Mouse (Mus musculus): Measurements from ENCODE around the gene Basp1. TPM values are rescaled to one million over a fixed set of nuclear protein-coding genes. Genes with fewer than 3 reads are reported as not detected.

Gene Basp1
- total RNA-seq, 2 experiments from 2014 or later, result 1,220 to 1,337 TPM

DNA sequence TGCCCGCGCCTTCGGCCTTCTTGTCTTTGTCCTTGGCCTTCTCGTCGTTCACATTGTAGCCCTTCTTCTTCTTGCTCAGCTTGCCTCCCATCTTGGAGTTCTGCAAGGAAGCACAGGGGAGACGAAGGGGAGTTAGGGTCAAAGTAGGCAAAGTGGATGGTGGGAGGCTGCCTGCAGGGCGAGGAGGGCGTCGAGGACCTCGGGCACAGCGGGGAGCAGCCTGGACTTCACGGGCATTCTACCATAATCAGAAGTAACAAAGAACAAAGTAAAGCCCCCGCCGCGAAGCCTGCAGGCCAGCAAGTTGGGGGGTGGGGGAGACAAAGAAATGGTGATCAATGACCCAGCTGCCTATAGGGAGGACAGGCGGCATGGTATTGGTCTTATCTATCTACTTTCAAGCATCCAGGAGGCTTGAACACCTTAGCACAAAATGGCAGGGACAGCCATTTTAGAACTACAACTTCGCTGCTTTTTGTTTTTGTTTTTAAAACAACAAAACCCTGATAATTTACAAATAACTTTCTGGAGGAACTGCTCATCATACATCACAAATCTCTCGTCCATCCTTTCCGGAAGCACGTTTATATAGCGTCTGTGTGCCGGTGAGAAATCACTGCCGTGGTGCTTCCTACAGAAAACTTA lies 48.6 kb downstream of the Basp1 start:
- no peak for DNase-seq (ENCODE audit: low spot score in 2 of 2)

DNA sequence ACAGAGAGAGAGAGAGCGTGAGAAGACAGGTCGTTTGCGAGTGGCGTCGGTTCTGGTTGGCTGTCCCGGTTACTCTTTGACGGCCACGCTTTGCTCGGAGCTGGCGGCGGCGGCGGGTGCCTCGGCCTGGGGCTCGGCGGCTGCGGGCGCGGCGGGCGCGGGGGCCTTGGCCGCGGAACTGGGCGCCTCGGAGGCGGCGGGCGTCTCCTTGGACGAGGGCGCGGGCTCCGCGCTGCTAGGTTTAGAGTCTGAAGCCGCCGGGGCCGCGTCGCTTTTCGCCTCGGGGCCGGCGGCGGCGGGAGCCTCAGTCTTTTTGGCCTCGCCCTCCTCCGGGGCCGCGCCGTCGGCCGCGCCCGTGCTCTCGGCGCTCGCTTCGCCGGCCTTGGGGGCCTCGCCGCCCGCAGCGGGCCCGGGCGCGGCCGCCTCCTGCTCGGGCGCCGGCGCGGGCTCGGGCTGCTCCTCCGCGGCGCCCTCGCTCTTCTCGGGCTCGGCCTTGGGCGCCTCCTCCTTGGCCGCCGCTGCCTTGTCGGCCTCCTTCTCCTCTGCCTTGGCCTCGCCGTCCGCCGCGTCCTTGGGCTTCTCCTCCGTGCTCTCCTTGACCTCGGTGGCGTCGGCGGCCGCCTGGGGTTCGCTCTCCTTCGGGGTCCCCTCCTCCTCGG lies 49.3 kb downstream of the Basp1 start:
- no peak for DNase-seq (ENCODE audit: low spot score in 2 of 2)

DNA sequence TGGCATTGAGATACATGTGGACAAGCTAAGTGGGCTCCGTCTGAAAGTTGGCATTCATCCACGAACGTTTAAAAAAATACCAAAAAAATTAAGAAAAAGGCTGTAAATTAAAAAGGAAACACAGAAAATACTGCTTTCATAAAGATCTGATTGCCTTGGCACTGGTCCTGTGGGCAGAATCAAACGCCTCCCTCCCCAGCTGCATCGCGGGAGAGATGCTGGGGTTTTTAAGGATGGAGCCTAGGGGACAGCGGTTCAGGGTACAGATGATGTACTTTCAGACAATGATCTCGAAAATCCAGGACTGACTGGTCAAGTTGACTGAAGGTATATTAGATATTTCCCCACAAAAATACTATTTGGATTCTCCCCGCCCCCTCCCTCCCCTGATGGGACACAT lies 49.9 kb downstream of the Basp1 start:
- DNase-seq (ENCODE audit: low spot score in 2 of 2), result no peak

DNA sequence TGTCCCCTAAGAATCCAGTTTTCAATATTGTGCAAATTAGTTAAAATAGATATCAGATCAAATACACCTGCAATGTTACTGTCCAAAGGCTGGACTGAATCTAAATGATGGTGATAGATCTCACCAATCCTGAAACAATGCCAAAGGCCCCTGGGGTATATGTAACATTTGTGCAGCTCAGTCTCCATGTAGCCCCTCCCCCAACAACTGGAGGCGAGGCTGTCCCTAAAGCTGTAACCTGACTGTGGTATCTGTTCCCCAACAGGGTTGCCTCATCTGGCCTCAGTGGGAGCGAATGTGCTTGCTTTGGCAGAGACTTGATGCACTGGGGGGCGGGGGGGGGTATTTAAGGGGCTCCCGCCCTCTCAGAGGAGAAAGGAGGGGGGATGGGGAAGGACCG lies 52.7 kb downstream of the Basp1 start:
- no peak for DNase-seq (ENCODE audit: low spot score in 2 of 2)

DNA sequence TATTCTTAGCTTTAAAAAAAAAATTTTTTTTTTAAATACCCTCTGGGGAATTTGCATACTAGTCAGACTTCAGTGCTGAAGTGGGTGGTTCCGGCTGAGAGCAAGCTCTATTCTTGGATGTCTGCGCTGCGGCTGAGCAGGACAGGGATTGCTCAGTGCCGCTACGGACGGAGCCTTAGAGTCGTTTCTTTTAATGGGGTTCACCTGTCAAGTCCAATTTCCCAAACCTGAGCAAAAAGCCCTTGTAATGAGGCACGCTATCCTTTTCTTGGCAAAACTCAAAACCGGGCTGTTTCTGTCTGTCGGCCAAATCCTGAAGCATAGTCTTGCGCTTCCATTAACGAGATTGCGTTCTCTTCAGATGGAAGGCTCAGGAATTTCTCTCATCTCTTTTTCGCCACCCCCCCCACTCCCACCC lies 54.9 kb downstream of the Basp1 start:
- DNase-seq (ENCODE audit: low spot score in 2 of 2), result no peak

DNA sequence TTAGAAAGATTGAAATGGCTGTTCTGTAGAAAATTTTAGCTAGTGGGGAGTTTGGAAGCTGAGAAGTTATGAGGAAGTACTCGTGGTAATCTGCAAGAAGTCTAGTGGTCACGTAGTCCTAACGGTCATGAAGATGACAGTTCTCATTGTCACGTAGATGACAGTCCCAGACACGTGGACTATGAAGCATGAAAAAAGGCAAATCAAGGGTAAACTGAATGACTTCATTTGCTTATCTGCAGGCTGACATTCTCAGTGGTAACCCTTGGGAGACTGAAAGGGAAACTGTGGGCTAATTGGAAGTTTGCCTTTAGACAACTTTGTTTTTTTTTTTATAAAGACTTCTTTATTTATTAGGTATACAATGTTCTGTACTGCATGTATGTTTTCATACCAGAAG lies 58.2 kb downstream of the Basp1 start:
- no peak for DNase-seq (ENCODE audit: low spot score in 2 of 2)

DNA sequence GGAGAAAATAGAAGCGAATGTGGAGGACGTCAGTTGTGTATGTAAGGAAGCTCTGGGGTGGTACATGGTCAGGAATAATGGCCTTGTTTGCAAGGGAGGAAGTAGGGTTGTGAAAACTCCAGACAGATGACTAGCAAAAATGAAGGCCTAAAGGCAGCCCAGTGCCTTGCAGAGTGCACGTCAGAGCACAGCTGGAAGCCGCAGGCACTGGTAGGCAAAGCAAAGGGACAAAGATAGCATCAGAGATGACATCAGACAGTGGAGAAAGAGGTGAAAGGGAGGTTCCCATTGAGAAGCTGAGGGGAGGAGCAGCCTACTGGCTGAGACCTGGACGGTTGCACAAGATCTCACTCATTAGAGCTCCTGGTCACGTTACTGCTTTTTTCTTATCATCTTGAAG lies 58.8 kb downstream of the Basp1 start:
- DNase-seq (ENCODE audit: low spot score in 2 of 2), result no peak

DNA sequence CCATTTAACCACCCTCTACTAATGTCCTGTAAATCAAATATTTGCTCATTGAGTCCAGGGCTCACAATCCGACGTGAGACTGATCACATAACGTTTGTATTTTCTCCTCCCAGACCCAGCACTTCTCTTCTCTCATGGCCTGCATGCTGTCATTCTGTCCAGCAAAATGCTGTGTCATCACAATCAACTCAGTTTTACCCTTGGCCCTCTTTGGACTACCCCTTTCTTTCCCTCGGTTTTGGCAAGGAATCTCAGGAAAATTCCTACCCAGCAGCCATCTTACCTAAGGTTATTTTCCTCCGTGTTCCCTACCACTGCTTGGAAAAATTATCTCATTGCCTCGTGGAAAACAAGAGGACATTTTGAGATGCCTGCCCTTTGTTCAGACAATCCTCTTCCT lies 60.1 kb downstream of the Basp1 start:
- DNase-seq (ENCODE audit: low spot score in 2 of 2), result no peak

DNA sequence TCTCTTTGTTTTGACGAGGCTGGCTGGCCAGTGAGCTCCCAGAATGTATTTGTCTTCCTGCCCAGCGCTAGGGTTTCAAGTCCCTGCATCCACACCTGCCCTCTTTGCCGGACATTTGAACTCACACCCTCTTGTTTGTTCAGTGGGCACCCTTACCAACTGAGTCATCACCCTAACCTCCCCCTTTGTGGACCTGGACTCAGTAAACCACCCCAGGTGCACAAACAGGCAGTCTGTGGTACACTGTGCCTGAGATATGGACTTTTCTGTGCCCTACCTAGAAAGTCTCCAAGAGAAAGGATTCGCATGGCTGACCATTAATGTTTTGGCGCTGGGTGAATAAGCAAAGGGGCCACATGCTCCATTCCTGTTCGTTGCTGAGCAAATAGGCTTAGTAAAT lies 70.3 kb downstream of the Basp1 start:
- DNase-seq (ENCODE audit: low spot score in 2 of 2), result no peak

DNA sequence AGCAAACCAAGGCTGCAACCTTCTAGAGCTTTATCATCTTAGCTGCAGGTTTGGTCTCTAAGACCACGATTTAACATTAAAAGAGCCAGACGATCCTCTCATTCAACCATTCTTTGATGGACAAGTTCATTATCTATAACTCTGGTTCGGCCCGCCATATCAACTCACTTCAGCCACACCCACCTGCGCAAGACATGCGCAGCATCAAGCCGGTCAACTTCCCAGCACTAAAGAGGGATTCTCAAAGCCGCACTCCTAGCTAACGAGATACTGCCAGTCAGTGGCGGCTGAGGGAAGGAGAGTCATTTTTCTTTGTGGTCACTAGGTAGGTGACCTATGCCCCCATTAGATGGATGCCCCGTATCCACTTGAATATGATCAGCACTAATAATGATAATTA lies 78.3 kb downstream of the Basp1 start:
- no peak for DNase-seq (ENCODE audit: low spot score in 2 of 2)

DNA sequence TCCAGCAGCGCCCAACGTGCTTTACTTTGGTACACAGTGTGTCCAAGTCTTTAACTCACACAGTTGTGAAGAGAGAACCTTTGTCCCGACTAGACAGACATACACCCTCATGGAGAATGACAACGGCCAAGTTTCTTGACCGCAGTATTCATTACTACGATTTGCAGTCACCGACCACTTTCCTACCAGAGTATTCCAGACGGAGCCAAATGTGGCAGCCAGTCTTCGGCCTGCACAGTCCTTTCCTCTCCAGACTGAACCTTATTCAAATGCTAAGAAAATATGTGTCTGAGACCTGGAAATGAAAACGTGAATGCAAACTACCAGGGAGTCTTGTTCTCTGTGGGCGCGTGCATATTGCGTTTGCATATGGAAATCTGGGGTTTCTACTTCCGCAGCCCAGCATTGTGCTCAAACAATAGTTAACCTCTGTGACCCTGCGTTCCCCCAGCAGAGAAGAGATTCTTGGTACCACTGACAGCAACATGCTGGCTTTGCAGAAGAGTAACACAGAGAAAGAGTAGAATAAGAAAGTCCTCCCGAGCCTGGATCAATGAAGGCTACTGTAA lies 81.6 kb downstream of the Basp1 start:
- no peak for DNase-seq (ENCODE audit: low spot score in 2 of 2)

DNA sequence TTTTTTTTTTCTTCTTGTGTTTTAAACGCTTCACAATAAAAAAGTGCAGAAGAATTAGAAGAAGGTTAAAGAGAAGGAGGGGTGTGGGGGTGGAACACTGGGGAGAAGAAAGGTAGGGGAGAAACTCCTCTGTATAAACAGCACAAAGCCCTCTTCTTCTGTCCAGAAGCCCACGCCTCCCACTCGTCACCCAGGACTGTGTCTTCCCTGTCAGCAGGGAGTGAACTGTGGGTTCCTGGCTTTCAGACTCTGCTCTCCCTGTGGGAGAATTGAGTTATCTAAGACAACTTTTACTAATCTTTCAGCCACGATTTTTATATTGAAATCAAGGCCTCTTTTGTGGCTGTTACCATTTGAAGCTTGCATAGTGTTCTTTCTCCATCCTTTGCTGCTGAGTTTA lies 82.6 kb downstream of the Basp1 start:
- no peak for DNase-seq (ENCODE audit: low spot score in 2 of 2)

DNA sequence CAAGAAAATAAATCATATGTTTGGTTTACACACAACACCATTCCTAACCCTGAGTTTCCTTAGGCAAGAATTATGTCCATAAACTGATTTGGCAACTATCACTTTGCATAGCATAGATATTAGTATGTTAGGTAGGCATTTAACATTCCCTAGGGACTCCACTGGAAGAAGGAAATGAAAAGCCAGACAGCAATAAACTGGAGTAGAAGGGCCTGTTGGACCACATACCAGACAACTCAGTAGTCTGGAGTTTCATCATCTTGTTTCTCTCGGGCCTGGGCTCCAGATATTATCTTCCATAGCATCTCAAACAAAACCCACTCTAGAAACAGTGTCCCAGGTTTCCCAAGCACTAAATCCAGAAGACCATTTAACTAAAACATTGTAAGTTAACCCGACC lies 91.0 kb downstream of the Basp1 start:
- no peak for DNase-seq (ENCODE audit: low spot score in 2 of 2)

DNA sequence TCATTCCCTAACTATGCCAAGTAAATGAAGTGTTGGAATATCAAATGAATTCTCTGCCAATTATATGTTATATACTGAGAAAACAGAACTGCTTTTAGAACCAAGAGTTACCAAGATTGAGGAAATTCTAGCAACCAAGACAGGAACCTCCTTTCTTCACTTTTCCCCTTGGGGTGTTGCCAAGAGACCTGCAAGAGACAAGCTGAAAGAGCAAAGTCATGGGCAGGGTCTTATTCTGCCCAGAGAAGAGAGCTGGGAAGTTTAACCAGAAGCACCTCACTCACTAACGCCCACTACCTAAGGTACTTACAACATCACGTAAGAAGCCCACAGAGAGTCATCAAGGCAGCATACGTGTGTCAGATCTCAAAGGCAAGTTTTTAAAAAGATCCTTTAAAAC lies 91.5 kb downstream of the Basp1 start:
- DNase-seq (ENCODE audit: low spot score in 2 of 2), result no peak

DNA sequence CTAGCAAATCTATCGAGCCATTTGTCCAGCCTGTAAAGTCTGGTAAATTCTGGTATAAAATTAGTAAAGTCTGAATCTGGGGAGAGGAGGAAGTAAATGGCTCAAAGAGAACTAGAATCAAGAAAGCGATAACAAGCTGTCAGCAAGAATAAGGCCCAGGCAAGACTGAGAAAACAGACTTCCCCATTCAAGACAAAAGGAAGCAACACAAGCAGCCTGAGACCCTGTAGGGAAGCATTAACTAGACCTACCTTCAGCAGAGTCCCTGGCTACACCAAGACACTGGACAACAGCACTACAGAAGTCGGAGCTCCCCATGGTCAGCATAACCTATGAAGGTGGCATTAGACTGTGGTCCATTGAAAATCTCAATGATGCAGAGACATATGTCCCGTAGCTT lies 91.9 kb downstream of the Basp1 start:
- DNase-seq (ENCODE audit: low spot score in 2 of 2), result no peak

DNA sequence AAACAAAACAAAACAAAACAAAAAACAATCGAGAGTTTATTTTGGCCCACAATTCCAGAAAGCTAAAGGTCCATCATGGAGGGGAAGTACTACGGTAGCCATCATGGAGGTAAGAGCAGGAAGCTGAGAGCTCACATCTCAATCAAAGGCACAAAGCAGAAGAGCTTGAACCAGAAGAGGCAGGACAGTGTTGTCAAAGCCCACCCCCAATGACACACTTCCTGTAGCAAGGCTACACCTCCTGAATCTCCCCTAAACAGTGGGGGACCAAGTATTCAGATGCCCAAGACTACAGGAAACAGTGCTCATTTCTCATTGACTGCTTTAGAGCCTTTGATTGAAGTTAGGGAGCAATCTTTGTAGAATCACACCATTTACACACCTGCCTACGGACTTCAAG lies 99.1 kb downstream of the Basp1 start:
- DNase-seq (ENCODE audit: low spot score in 2 of 2), result no peak

Other genes starting within 250 kb of the Basp1 start
- 10 to 100 TPM; 71.4 to 77.1 TPM for gene Myo10, start 208.8 kb upstream of the Basp1 start, total RNA-seq (2021)

All from layer of hippocampus, postnatal 10 days (tissue).